Mouse (Mus musculus) E14TG2a.4 (cell line): ENCODE measurements around the gene Ell.

ENCODE experiments used
- CTCF ChIP-seq: conservative IDR thresholded peaks from 2 replicates; pipeline ENCODE4 v1.5.1; 2014; ENCODE audit warnings: low read length
- POU5F1 ChIP-seq: IDR thresholded peaks from 2 replicates; pipeline ENCODE4 v1.6.1; 2014; ENCODE audit warnings: low read length, borderline replicate concordance

GRCm38 (mm10) chr8:70522592-70523403 lies 16.5 kb upstream of the Ell start:
- TF ChIP-seq CTCF, result 0 out of 2 replicates have a peak, but pooled peaks have one; percentile 10
- no peak for TF ChIP-seq POU5F1
